Mouse (Mus musculus): ENCODE data around the gene Zcwpw1.

Zcwpw1 gene

GRCm38 (mm10) chr5:137787151-137787928, at the start of gene Zcwpw1, which contains the start of gene Mepce:
TSS of gene Zcwpw1 (plus strand) at chr5:137787798.
TSS of gene Mepce (minus strand) at chr5:137787655.
- CTCF ChIA-PET, result interaction anchor here in 1 of 4 experiments (0.6 to 0.8 kb wide), 2 partner anchors 128 to 343 kb away, joined by 3 to 4 read pairs; no protein-coding TSS in a partner anchor
- POLR2A ChIA-PET, result interaction anchor here (0.5 to 4.6 kb wide), 12 partner anchors 9 to 1852 kb away, joined by 3 to 52 read pairs (median 5); partner anchors contain the start of genes Agfg2 (in 1 of the 4), Fbxo24 (in 1 of the 4), Gm20605 (in 1 of the 4) and Lrch4 (in 1 of the 4)

- CTCF ChIA-PET, result interaction anchor here in 1 of 4 experiments (1.4 kb wide), 1 partner anchor 86 kb away, joined by 3 read pairs; no protein-coding TSS in a partner anchor
- POLR2A ChIA-PET, result interaction anchor here in 1 of 4 experiments (0.6 kb wide), 1 partner anchor 748 kb away, joined by 3 read pairs; no protein-coding TSS in a partner anchor
Observed at GRCm38 (mm10) chr5:137738516-137738915, 49.1 kb upstream of the Zcwpw1 start.

- CTCF ChIA-PET, result interaction anchor here in 1 of 4 experiments (1.0 kb wide), 1 partner anchor 15 kb away, joined by 3 read pairs; no protein-coding TSS in a partner anchor
- POLR2A ChIA-PET, result interaction anchor here in 1 of 4 experiments (1.4 kb wide), 1 partner anchor 108 kb away, joined by 6 read pairs; no protein-coding TSS in a partner anchor
Observed at GRCm38 (mm10) chr5:137739471-137739870, 48.1 kb upstream of the Zcwpw1 start.

- POLR2A ChIA-PET, result interaction anchor here in 1 of 4 experiments (0.7 to 1.9 kb wide), 4 partner anchors 44 to 112 kb away, joined by 3 to 6 read pairs (median 4); partner anchors contain the start of gene Fbxo24
- CTCF ChIA-PET, result interaction anchor here in 2 of 4 experiments (0.5 to 1.6 kb wide), 7 partner anchors 9 to 86 kb away, joined by 3 to 6 read pairs (median 4); no protein-coding TSS in a partner anchor
Observed at GRCm38 (mm10) chr5:137740506-137740905, 47.1 kb upstream of the Zcwpw1 start.

GRCm38 (mm10) chr5:137741023-137741931, 46.3 kb upstream of the Zcwpw1 start, which contains the start of gene Nyap1:
TSS of gene Nyap1 (minus strand) at chr5:137741607.
- ChIA-PET POLR2A (interaction anchor here in 2 of 4 experiments (0.5 to 1.9 kb wide), 17 partner anchors 9 to 434 kb away, joined by 3 to 17 read pairs (median 4); partner anchors contain the start of gene Srrt (in 1 of the 2)), CTCF (interaction anchor here in 3 of 4 experiments (0.5 to 1.6 kb wide), 17 partner anchors 8 to 130 kb away, joined by 3 to 6 read pairs (median 3); no protein-coding TSS in a partner anchor)

GRCm38 (mm10) chr5:137742048-137742447, 45.5 kb upstream of the Zcwpw1 start:
- ChIA-PET POLR2A (interaction anchor here in 2 of 4 experiments (0.5 to 1.9 kb wide), 17 partner anchors 9 to 434 kb away, joined by 3 to 17 read pairs (median 4); partner anchors contain the start of gene Srrt (in 1 of the 2)), CTCF (interaction anchor here in 3 of 4 experiments (0.5 to 1.6 kb wide), 15 partner anchors 9 to 131 kb away, joined by 3 to 5 read pairs (median 3); no protein-coding TSS in a partner anchor)

GRCm38 (mm10) chr5:137742836-137743235, 44.8 kb upstream of the Zcwpw1 start:
- ChIA-PET POLR2A (interaction anchor here in 3 of 4 experiments (0.6 to 1.9 kb wide), 6 partner anchors 9 to 262 kb away, joined by 3 to 5 read pairs (median 5); no protein-coding TSS in a partner anchor), CTCF (interaction anchor here in 3 of 4 experiments (0.5 to 1.6 kb wide), 9 partner anchors 17 to 102 kb away, joined by 3 to 5 read pairs (median 3); partner anchors contain the start of gene Sap25 (in 1 of the 3))

- ChIA-PET POLR2A (no interaction called here), CTCF (interaction anchor here in 1 of 4 experiments (0.6 kb wide), 1 partner anchor 792 kb away, joined by 3 read pairs; no protein-coding TSS in a partner anchor)
Observed at GRCm38 (mm10) chr5:137744197-137744596, 43.4 kb upstream of the Zcwpw1 start.

GRCm38 (mm10) chr5:137745214-137746171, 42.1 kb upstream of the Zcwpw1 start, which contains the start of gene Tsc22d4:
TSS of gene Tsc22d4 (plus strand) at chr5:137745730.
- ChIA-PET POLR2A (interaction anchor here in 3 of 4 experiments (0.6 to 2.0 kb wide), 18 partner anchors 10 to 311 kb away, joined by 3 to 8 read pairs (median 3); partner anchors contain the start of genes Agfg2 (in 1 of the 3), Pop7 (in 1 of the 3) and Sap25 (in 1 of the 3)), CTCF (interaction anchor here in 3 of 4 experiments (0.5 to 5.4 kb wide), 19 partner anchors 8 to 961 kb away, joined by 3 to 50 read pairs (median 4); partner anchors contain the start of genes Sap25 (in 2 of the 3) and Pop7 (in 1 of the 3))

- ChIA-PET CTCF (interaction anchor here in 3 of 4 experiments (0.5 to 5.4 kb wide), 14 partner anchors 8 to 962 kb away, joined by 3 to 50 read pairs (median 4); partner anchors contain the start of genes Sap25 (in 2 of the 3) and Pop7 (in 1 of the 3)), POLR2A (interaction anchor here in 3 of 4 experiments (0.7 to 2.0 kb wide), 15 partner anchors 11 to 312 kb away, joined by 3 to 8 read pairs (median 3); partner anchors contain the start of genes Agfg2 (in 1 of the 3) and Sap25 (in 1 of the 3))
Observed at GRCm38 (mm10) chr5:137746282-137746850, 41.2 kb upstream of the Zcwpw1 start.

- CTCF ChIA-PET, result interaction anchor here in 3 of 4 experiments (0.6 to 5.4 kb wide), 7 partner anchors 13 to 106 kb away, joined by 3 to 50 read pairs (median 4); partner anchors contain the start of gene Sap25 (in 1 of the 3)
- POLR2A ChIA-PET, result interaction anchor here in 3 of 4 experiments (0.8 to 2.0 kb wide), 6 partner anchors 13 to 1633 kb away, joined by 3 to 8 read pairs (median 6); partner anchors contain the start of gene Agfg2 (in 1 of the 3)
Observed at GRCm38 (mm10) chr5:137746851-137747325, 40.7 kb upstream of the Zcwpw1 start.

- ChIA-PET POLR2A (interaction anchor here in 3 of 4 experiments (0.8 to 2.0 kb wide), 4 partner anchors 12 to 1632 kb away, joined by 3 to 7 read pairs (median 4); no protein-coding TSS in a partner anchor), CTCF (interaction anchor here in 3 of 4 experiments (0.5 to 5.4 kb wide), 6 partner anchors 12 to 140 kb away, joined by 3 to 50 read pairs (median 6); partner anchors contain the start of gene Sap25 (in 1 of the 3))
Observed at GRCm38 (mm10) chr5:137747326-137747961, 40.2 kb upstream of the Zcwpw1 start.

- ChIA-PET CTCF (interaction anchor here (0.6 to 5.4 kb wide), 6 partner anchors 11 to 107 kb away, joined by 4 to 50 read pairs (median 7); partner anchors contain the start of gene Sap25 (in 1 of the 4)), POLR2A (interaction anchor here (0.5 to 2.0 kb wide), 18 partner anchors 11 to 426 kb away, joined by 3 to 7 read pairs (median 4); partner anchors contain the start of genes Agfg2 (in 1 of the 4) and Ppp1r35 (in 1 of the 4))
Observed at GRCm38 (mm10) chr5:137748130-137748770, 39.3 kb upstream of the Zcwpw1 start.

Data from embryonic stem cell, embryonic (primary cell).